Mouse (Mus musculus): ENCODE results near the gene Mpp3. TPM values are rescaled to one million over a fixed set of nuclear protein-coding genes. Genes with fewer than 3 reads are reported as not detected.
A peak's percentile ranks its signal among the peaks of the same experiment; 100 is the strongest.

Mpp3 gene
- polyA plus RNA-seq, 1 experiment from 2014 or later = 41.0 TPM

DNA sequence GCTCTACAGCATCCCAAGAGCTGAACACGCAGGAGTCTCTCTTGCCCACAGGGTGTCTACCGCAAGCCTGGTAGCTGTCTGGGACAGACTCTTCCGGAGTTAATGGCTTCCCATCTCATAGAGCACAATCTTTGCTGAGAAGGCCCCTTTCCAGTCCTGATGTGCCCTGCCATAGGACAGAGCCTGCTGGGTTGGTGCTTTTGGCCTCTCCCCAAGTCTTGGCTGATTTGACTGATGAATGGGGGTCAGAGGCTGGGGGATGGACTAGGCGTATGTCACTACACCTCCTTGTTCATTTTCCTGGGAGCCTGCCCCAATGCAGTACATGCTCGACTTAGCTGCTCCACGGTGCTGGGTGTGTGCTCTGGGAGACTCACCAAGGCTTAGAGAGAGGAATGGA lies 9.5 kb upstream of the Mpp3 start:
- H3K4me3 ChIP-seq = no peak overlapping the region
- no peak overlapping the region for H3K9ac ChIP-seq
- ATAC-seq = no peak
- no peaks in the 10 kb centered on the region for H3K9me3 ChIP-seq (replicated peaks)
- H3K36me3 ChIP-seq (ENCODE audit: poor library complexity, severe bottlenecking) = no peaks in the 10 kb centered on the region
- no peak overlapping the region for H3K4me2 ChIP-seq
- no peak overlapping the region for H3K27ac ChIP-seq
- H3K27me3 ChIP-seq = no peaks in the 10 kb centered on the region
- H3K4me1 ChIP-seq = no peaks in the 10 kb centered on the region
- 79% methylated on average over 6 of the region's 6 CpGs for WGBS

DNA sequence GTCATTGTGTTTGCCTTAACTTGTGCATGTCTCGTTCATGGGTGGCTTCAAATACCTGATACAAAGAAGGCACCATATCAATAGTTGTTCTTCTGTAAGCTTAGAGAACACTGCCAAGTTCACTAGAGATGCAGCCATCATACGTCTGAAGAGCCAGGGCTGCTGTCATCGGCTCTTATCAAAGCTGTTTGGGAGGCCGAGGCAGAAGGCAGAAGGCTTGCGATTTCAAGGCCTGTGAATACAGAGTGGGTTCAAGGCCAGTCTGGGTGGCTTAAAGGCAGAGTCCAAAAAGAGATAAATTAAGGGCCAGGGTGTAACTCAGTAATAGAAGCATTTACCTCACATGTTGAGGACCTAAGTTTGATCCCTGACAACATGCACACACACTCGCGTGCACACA lies 8.1 kb upstream of the Mpp3 start:
- H3K4me3 ChIP-seq = no peak overlapping the region
- no peak overlapping the region for H3K27ac ChIP-seq
- ATAC-seq = no peak
- H3K9me3 ChIP-seq (replicated peaks) = no peaks in the 10 kb centered on the region
- WGBS = 81% methylated on average over 7 of the region's 7 CpGs
- peaks cover under 1% of the 10 kb centered on the region; the same call in 1 of the 2 replicates for H3K4me1 ChIP-seq
- no peaks in the 10 kb centered on the region for H3K27me3 ChIP-seq
- no peak overlapping the region for H3K9ac ChIP-seq
- no peaks in the 10 kb centered on the region for H3K36me3 ChIP-seq (ENCODE audit: poor library complexity, severe bottlenecking)
- H3K4me2 ChIP-seq = no peak overlapping the region

DNA sequence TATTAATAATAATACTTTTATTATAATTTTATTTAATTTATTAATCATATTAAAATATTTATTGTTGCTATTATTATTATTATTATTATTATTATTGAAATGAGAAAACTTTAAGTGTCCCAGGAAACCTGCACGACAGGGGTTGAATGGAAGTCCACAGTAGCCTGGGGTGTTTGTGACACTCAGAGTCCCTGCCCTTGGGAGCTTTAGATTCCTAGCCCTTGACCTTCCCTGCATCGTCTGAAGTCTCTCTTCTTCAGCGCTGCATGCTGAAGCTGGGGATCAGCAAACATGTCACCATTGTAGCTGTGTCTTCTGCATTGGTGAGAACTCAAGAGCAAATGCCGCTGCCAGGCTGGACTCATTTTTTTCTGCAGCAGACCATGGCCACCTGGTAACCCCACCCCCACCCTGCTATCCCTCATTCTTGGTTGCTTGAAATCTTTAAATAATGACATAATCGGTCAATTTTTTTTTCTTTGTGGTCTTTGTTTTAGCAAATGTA lies 7.2 kb upstream of the Mpp3 start:
- WGBS = 77% methylated on average over 5 of the region's 5 CpGs
- Histone ChIP-seq H3K36me3 (ENCODE audit: poor library complexity, severe bottlenecking) (no peaks in the 10 kb centered on the region), H3K9me3 (replicated peaks) (no peaks in the 10 kb centered on the region), H3K4me3 (no peak overlapping the region), H3K4me1 (peaks cover 5% of the 10 kb centered on the region; the same call in 1 of the 2 replicates), H3K9ac (no peak overlapping the region), H3K4me2 (no peak overlapping the region), H3K27ac (no peak overlapping the region), H3K27me3 (no peaks in the 10 kb centered on the region)
- ATAC-seq = no peak

DNA sequence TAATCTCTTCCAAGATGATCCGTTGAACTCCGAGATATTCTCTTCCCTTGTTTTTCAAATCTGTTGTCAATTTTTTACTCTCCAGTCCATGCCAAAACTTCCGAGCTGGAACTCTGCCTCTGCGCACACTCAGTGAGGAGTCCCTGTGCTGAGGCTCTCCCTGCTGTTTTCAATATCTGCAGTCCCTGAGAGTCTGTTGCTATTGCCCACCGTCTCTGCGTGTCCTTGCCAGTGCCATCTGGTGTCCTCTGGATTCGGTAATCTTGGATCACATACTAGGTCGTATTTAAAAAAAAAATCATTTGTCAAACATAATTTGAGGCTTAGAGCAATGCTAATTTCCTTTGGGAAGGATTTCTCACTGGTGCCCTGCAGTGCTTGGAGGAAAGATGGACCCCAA lies 6.6 kb upstream of the Mpp3 start:
- peak overlapping the region; percentile 35; the same call in 1 of the 2 replicates for H3K27ac ChIP-seq
- H3K36me3 ChIP-seq (ENCODE audit: poor library complexity, severe bottlenecking) = no peaks in the 10 kb centered on the region
- 62% methylated on average over 8 of the region's 8 CpGs for WGBS
- peaks cover 5% of the 10 kb centered on the region; the same call in 1 of the 2 replicates for H3K4me1 ChIP-seq
- H3K9me3 ChIP-seq (replicated peaks) = no peaks in the 10 kb centered on the region
- H3K4me2 ChIP-seq = no peak overlapping the region
- no peak for ATAC-seq
- no peak overlapping the region for H3K4me3 ChIP-seq
- H3K27me3 ChIP-seq = no peaks in the 10 kb centered on the region
- H3K9ac ChIP-seq = no peak overlapping the region

DNA sequence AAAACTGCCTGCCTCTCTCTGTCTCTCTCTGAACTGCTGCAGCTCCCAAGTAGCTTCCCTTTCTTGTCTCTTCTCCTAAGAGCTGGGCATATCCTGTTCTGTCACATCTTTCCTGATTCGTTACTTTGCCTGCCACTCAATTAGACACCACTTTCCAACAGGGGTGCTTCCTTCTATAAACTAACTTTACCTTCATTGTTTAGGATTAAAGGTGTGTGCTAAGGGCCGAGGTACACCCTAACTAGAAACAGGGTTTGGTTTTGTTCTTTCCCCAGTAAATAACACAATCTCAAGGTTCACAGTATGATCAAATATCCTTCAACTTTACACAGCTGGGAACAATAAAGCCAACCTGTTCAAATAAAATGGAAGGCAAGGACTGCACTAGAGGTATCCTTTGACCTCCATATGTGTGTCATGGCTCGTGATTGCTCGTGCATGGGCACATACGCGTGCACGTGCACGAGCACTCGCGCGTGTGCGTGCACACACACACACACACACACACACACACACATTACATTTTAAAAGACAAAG lies 4.9 kb upstream of the Mpp3 start:
- H3K36me3 ChIP-seq (ENCODE audit: poor library complexity, severe bottlenecking) = no peaks in the 10 kb centered on the region
- H3K27me3 ChIP-seq = no peaks in the 10 kb centered on the region
- no peak overlapping the region for H3K4me2 ChIP-seq
- no peak overlapping the region for H3K4me3 ChIP-seq
- no peak overlapping the region for H3K27ac ChIP-seq
- H3K4me1 ChIP-seq = peaks cover 8% of the 10 kb centered on the region
- H3K9ac ChIP-seq = no peak overlapping the region
- 93% methylated on average over 12 of the region's 12 CpGs for WGBS
- ATAC-seq = no peak
- H3K9me3 ChIP-seq (replicated peaks) = no peaks in the 10 kb centered on the region

DNA sequence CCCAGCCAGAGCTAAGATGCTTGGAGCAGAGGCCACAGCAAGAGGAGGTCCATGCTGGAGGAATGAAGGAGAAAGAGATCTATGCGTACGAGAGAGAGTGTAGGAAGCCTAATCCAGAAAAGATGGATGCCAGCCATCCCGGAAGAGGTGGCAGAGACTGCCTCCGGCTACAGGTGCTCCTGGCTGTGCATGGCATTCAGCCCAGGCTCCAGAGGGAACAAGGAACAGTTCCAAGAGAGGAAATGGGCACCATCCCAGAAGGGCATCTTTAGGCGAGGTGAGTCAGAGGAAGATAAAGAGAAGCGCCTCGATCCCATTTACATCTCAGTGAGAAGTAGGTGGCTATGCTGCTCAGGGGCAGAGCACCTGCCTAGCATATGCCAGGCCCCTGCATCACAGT lies 2.9 kb upstream of the Mpp3 start:
- Histone ChIP-seq H3K4me3 (no peak overlapping the region), H3K9ac (no peak overlapping the region), H3K4me2 (no peak overlapping the region), H3K9me3 (replicated peaks) (no peaks in the 10 kb centered on the region), H3K27me3 (no peaks in the 10 kb centered on the region), H3K36me3 (ENCODE audit: poor library complexity, severe bottlenecking) (no peaks in the 10 kb centered on the region), H3K27ac (no peak overlapping the region), H3K4me1 (peaks cover 18% of the 10 kb centered on the region)
- 72% methylated on average over 7 of the region's 7 CpGs for WGBS
- ATAC-seq = no peak

DNA sequence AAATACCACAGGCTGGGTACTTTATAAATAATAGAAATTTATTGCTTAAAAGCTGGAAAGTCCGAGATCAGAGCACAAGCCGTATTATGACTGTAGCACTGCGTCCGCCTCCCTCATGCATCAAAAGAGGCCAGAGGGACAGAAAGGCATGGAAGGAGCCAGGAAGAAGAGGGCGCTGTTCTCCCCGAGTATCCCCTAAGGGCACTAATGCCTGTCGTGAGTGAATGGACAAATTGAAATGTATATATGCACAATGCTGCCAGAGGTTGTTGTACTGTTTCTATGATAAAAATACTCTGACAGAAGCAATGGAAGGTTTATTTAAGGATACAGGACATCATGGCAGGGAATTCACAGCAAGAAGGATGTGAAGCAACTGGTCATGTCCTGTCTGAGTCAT lies 1.7 kb upstream of the Mpp3 start:
- H3K27ac ChIP-seq = no peak overlapping the region
- peaks cover 30% of the 10 kb centered on the region for H3K4me1 ChIP-seq
- H3K9me3 ChIP-seq (replicated peaks) = no peaks in the 10 kb centered on the region
- no peak overlapping the region for H3K9ac ChIP-seq
- no peak for ATAC-seq
- H3K4me3 ChIP-seq = no peak overlapping the region
- H3K36me3 ChIP-seq (ENCODE audit: poor library complexity, severe bottlenecking) = no peaks in the 10 kb centered on the region
- H3K27me3 ChIP-seq = no peaks in the 10 kb centered on the region
- WGBS = 35% methylated on average over 7 of the region's 7 CpGs
- H3K4me2 ChIP-seq = no peak overlapping the region

DNA sequence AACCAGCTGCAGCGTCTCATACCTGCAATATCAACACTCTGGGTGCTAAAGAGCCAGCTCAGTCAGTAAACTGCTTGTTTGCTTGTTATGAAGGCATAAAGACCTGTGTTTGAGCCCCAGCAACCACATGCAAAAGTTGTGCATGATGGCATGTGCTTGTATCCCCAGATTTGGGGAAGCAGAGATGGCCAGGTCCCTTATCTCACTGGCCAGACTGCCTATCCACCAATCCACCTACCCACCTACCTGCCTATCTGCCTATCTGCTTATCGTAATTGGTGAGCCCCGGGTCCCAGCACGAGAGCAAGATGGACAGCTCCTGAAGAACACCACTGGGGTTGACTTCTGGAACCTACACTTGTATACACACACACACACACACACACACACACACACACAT lies 1.0 kb upstream of the Mpp3 start:
- Histone ChIP-seq H3K4me1 (peaks cover 36% of the 10 kb centered on the region), H3K4me2 (no peak overlapping the region), H3K27ac (no peak overlapping the region), H3K36me3 (ENCODE audit: poor library complexity, severe bottlenecking) (no peaks in the 10 kb centered on the region), H3K27me3 (no peaks in the 10 kb centered on the region), H3K4me3 (no peak overlapping the region), H3K9ac (no peak overlapping the region; the same call in 1 of the 2 replicates), H3K9me3 (replicated peaks) (no peaks in the 10 kb centered on the region)
- 85% methylated on average over 4 of the region's 4 CpGs for whole genome bisulfite sequencing
- no peak for ATAC-seq

DNA sequence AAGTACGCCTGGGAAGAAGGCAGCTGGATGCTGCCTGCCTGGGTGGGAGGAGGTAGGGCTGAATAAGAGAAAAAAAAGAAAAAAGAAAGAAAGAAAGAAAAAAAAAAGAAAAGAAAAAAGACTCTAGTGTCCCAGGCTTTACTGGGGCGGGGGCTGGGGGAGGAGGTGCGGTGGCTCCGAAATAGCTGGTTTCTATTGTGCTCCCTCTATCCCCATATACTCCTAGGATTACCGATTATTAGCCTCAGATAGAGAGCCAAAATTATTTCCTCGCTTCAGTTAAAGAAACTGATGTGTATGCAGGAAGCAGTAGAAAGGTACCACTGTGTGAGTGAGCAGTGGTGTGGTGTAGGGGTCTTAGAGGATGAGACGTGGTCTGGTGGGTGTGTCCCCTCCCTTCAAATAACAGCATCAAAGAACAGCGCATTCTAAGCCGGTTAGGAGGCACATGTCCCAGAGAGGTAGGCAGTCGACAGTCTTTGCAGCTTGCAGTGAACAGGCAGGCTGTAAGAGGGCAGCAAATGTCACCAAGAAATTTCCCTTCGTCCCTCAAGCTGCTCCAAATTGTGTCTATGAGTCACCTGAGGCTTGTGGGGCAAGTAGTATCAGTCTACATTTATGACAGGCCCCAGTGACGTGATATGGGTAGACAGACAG lies 772 bp downstream of the Mpp3 start:
- Histone ChIP-seq H3K36me3 (ENCODE audit: poor library complexity, severe bottlenecking) (peaks cover 16% of the 10 kb centered on the region), H3K4me3 (peak overlapping the region; percentile 66), H3K27ac (peak overlapping the region; percentile 91), H3K4me1 (peaks cover 44% of the 10 kb centered on the region), H3K9me3 (replicated peaks) (no peaks in the 10 kb centered on the region), H3K4me2 (peak overlapping the region; percentile 76), H3K27me3 (no peaks in the 10 kb centered on the region), H3K9ac (peak overlapping the region; percentile 82)
- WGBS = 3% methylated on average over 12 of the region's 12 CpGs
- peak; percentile 17; the same call in 1 of the 2 replicates for ATAC-seq

DNA sequence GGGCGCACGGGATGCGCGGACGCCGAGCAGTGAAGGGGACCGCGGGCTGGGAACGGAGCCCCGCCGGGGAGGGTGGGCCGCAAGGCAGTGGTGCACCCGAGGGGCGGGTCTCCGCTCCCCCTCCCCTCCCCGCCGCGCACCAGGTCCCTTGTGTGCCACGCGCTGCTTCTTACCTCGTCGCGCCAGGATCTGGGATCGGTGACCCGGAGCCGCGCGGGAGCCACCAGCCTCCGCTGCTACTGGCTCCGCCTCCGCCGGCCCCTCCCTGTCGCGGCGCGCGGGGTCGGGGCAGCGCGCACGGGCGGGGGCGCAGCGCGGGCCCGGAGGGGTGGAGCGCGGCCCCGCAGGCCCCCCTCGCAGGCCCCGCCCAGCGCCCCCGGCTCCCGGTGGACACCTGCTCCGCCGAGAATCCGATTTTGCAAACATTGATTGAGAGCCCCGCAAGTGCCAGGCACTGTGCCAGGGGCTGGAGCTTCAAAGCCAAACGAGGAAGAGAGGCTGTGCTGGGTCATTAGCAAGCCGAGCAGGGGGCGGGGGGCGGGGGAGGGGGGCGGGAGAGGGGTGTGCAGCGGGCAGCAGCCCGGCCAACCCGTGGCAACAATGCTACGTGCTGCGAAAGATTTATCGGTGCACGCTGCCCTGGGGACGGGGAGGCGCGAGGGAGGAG lies 1.4 kb downstream of the Mpp3 start:
- Histone ChIP-seq H3K4me3 (peak overlapping the region; percentile 66), H3K27me3 (no peaks in the 10 kb centered on the region), H3K4me1 (peaks cover 44% of the 10 kb centered on the region), H3K9ac (peak overlapping the region; percentile 82), H3K9me3 (replicated peaks) (no peaks in the 10 kb centered on the region), H3K27ac (peak overlapping the region; percentile 91), H3K36me3 (ENCODE audit: poor library complexity, severe bottlenecking) (peaks cover 23% of the 10 kb centered on the region), H3K4me2 (peak overlapping the region; percentile 76)
- ATAC-seq = peak; percentile 89
- WGBS = 0% methylated on average over 44 of the region's 73 CpGs

DNA sequence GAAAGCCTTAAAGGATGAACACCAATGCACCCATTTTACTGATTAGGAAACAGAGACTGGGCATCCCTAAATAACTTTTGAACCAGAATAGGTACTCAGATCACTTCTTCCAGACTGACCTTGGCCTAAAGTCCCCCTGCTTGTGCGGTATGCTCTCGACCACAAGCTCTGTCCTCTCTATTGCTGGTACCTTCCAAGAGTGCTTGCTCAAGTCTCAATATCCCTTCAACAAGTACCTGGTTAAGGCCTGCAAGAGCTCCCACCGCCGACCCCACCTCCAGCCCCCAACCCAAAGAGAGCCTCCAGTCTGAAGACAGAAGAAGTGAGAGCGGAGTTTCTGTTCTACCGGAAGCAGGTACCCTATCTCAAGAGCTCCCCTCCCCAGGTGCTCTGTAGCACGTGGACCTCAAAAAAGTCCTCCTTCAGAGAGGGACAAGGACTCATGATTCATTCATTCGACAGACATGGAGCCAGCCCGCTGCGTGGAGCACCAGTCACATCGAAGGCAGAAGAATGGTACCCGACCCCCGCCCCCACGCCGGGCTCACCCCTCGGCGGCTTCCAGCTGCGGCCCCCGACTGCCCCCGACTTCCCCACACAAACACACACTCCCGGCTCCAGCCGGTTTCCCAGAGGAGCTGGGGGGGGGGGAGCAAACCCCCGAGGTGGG lies 2.1 kb downstream of the Mpp3 start:
- no peaks in the 10 kb centered on the region for H3K9me3 ChIP-seq (replicated peaks)
- 5% methylated on average over 10 of the region's 23 CpGs for WGBS
- H3K36me3 ChIP-seq (ENCODE audit: poor library complexity, severe bottlenecking) = peaks cover 30% of the 10 kb centered on the region
- peak; percentile 42 for ATAC-seq
- H3K4me1 ChIP-seq = peaks cover 41% of the 10 kb centered on the region
- peak overlapping the region; percentile 76 for H3K4me2 ChIP-seq
- peak overlapping the region; percentile 91 for H3K27ac ChIP-seq
- peak overlapping the region; percentile 66 for H3K4me3 ChIP-seq
- H3K27me3 ChIP-seq = no peaks in the 10 kb centered on the region
- peak overlapping the region; percentile 82 for H3K9ac ChIP-seq

DNA sequence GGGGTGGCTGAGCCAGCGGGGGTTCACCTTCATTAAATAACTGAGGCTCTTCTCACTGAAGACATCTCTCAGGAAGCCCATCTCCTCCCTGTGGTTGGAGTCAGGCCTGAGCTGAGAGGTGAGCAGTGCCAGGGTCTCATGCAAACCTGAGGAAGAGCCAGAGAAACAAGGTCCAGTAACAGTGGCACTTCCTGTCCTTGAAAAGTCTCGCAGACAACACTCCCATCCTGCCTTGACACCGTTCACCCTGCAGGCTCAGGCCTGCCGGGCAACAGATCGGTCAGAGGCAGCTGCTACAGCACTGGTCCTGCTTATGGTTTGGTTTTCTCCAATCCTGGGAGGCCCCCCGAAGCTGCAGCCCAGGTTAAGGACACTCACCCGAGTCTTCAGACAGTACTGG lies 2.9 kb downstream of the Mpp3 start:
- Histone ChIP-seq H3K27me3 (no peaks in the 10 kb centered on the region), H3K36me3 (ENCODE audit: poor library complexity, severe bottlenecking) (peaks cover 31% of the 10 kb centered on the region), H3K4me1 (peaks cover 40% of the 10 kb centered on the region), H3K9me3 (replicated peaks) (no peaks in the 10 kb centered on the region), H3K9ac (peak overlapping the region; percentile 82), H3K4me3 (peak overlapping the region; percentile 66), H3K27ac (no peak overlapping the region; the same call in 1 of the 2 replicates), H3K4me2 (peak overlapping the region; percentile 76)
- 37% methylated on average over 7 of the region's 7 CpGs for WGBS
- no peak for ATAC-seq
